Mouse (Mus musculus): ENCODE data around the gene Ccdc183.

Ccdc183 gene

GRCm38 (mm10) chr2:25656691-25657090 lies 39.2 kb upstream of the Ccdc183 start:
- no peaks in the 10 kb centered on the region for H3K9me3 ChIP-seq (ENCODE audit: low read length)
- no peak overlapping the region for H3K4me3 ChIP-seq (replicated peaks; ENCODE audit: low read length)
- H3K36me3 ChIP-seq (ENCODE audit: insufficient read depth, low read length): no peaks in the 10 kb centered on the region
- TF ChIP-seq NANOG (IDR thresholded peaks at IDR 0.05; ENCODE audit: borderline replicate concordance, low read length) (no peak), POU5F1 (IDR thresholded peaks at IDR 0.05; ENCODE audit: borderline replicate concordance, low read length) (no peak), CTCF (conservative IDR thresholded peaks at IDR 0.05; ENCODE audit: low read length) (no peak)
- peaks cover 24% of the 10 kb centered on the region for H3K27me3 ChIP-seq (ENCODE audit: insufficient read depth, low read length)
- H3K4me1 ChIP-seq (replicated peaks; ENCODE audit: low read depth, low read length): no peaks in the 10 kb centered on the region

- TF ChIP-seq NANOG (IDR thresholded peaks at IDR 0.05; ENCODE audit: borderline replicate concordance, low read length): no peak
- no peak for TF ChIP-seq CTCF (conservative IDR thresholded peaks at IDR 0.05; ENCODE audit: low read length)
- TF ChIP-seq POU5F1 (IDR thresholded peaks at IDR 0.05; ENCODE audit: borderline replicate concordance, low read length): no peak
- Histone ChIP-seq H3K9me3 (ENCODE audit: low read length) (no peaks in the 10 kb centered on the region), H3K4me3 (replicated peaks; ENCODE audit: low read length) (no peak overlapping the region), H3K36me3 (ENCODE audit: insufficient read depth, low read length) (no peaks in the 10 kb centered on the region), H3K4me1 (replicated peaks; ENCODE audit: low read depth, low read length) (no peaks in the 10 kb centered on the region), H3K27me3 (ENCODE audit: insufficient read depth, low read length) (peaks cover 26% of the 10 kb centered on the region)
Measured at GRCm38 (mm10) chr2:25654502-25654901, 37.0 kb upstream of the Ccdc183 start.

GRCm38 (mm10) chr2:25652902-25653301 lies 35.4 kb upstream of the Ccdc183 start, which contains the start of gene Lcn8:
Lcn8 (plus strand) TSS chr2:25653120.
- Histone ChIP-seq H3K4me1 (replicated peaks; ENCODE audit: low read depth, low read length) (no peaks in the 10 kb centered on the region), H3K4me3 (replicated peaks; ENCODE audit: low read length) (no peak within 1 kb of the TSS), H3K36me3 (ENCODE audit: insufficient read depth, low read length) (no peaks in the 10 kb centered on the region), H3K9me3 (ENCODE audit: low read length) (no peaks in the 10 kb centered on the region), H3K27me3 (ENCODE audit: insufficient read depth, low read length) (peaks cover 27% of the 10 kb centered on the region)
- TF ChIP-seq CTCF (conservative IDR thresholded peaks at IDR 0.05; ENCODE audit: low read length): no peak
- TF ChIP-seq POU5F1 (IDR thresholded peaks at IDR 0.05; ENCODE audit: borderline replicate concordance, low read length): no peak
- TF ChIP-seq NANOG (IDR thresholded peaks at IDR 0.05; ENCODE audit: borderline replicate concordance, low read length): no peak

- H3K4me1 ChIP-seq (replicated peaks; ENCODE audit: low read depth, low read length): no peaks in the 10 kb centered on the region
- peaks cover 2% of the 10 kb centered on the region; the same call in 1 of the 2 replicates for H3K27me3 ChIP-seq (ENCODE audit: insufficient read depth, low read length)
- TF ChIP-seq NANOG (IDR thresholded peaks at IDR 0.05; ENCODE audit: borderline replicate concordance, low read length) (no peak), POU5F1 (IDR thresholded peaks at IDR 0.05; ENCODE audit: borderline replicate concordance, low read length) (no peak), CTCF (conservative IDR thresholded peaks at IDR 0.05; ENCODE audit: low read length) (peak; percentile 73)
- H3K9me3 ChIP-seq (ENCODE audit: low read length): no peaks in the 10 kb centered on the region
- no peaks in the 10 kb centered on the region for H3K36me3 ChIP-seq (ENCODE audit: insufficient read depth, low read length)
- H3K4me3 ChIP-seq (replicated peaks; ENCODE audit: low read length): no peak overlapping the region
Measured at GRCm38 (mm10) chr2:25639890-25640289, 22.4 kb upstream of the Ccdc183 start.

GRCm38 (mm10) chr2:25634046-25634445 lies 16.6 kb upstream of the Ccdc183 start:
- TF ChIP-seq POU5F1 (IDR thresholded peaks at IDR 0.05; ENCODE audit: borderline replicate concordance, low read length): no peak
- no peak; the same call in 1 of the 2 replicates for TF ChIP-seq CTCF (conservative IDR thresholded peaks at IDR 0.05; ENCODE audit: low read length)
- no peak for TF ChIP-seq NANOG (IDR thresholded peaks at IDR 0.05; ENCODE audit: borderline replicate concordance, low read length)
- Histone ChIP-seq H3K4me3 (replicated peaks; ENCODE audit: low read length) (no peak overlapping the region), H3K4me1 (replicated peaks; ENCODE audit: low read depth, low read length) (no peaks in the 10 kb centered on the region), H3K27me3 (ENCODE audit: insufficient read depth, low read length) (peaks cover 2% of the 10 kb centered on the region; the same call in 1 of the 2 replicates), H3K9me3 (ENCODE audit: low read length) (no peaks in the 10 kb centered on the region), H3K36me3 (ENCODE audit: insufficient read depth, low read length) (no peaks in the 10 kb centered on the region)

GRCm38 (mm10) chr2:25633616-25634015 lies 16.1 kb upstream of the Ccdc183 start:
- Histone ChIP-seq H3K4me1 (replicated peaks; ENCODE audit: low read depth, low read length) (no peaks in the 10 kb centered on the region), H3K27me3 (ENCODE audit: insufficient read depth, low read length) (peaks cover 2% of the 10 kb centered on the region; the same call in 1 of the 2 replicates), H3K9me3 (ENCODE audit: low read length) (no peaks in the 10 kb centered on the region), H3K4me3 (replicated peaks; ENCODE audit: low read length) (no peak overlapping the region), H3K36me3 (ENCODE audit: insufficient read depth, low read length) (no peaks in the 10 kb centered on the region)
- TF ChIP-seq CTCF (conservative IDR thresholded peaks at IDR 0.05; ENCODE audit: low read length) (no peak), NANOG (IDR thresholded peaks at IDR 0.05; ENCODE audit: borderline replicate concordance, low read length) (no peak)

- TF ChIP-seq NANOG (IDR thresholded peaks at IDR 0.05; ENCODE audit: borderline replicate concordance, low read length): no peak
- TF ChIP-seq POU5F1 (IDR thresholded peaks at IDR 0.05; ENCODE audit: borderline replicate concordance, low read length): no peak
- no peak for TF ChIP-seq CTCF (conservative IDR thresholded peaks at IDR 0.05; ENCODE audit: low read length)
- Histone ChIP-seq H3K9me3 (ENCODE audit: low read length) (no peaks in the 10 kb centered on the region), H3K36me3 (ENCODE audit: insufficient read depth, low read length) (no peaks in the 10 kb centered on the region), H3K27me3 (ENCODE audit: insufficient read depth, low read length) (peaks cover 12% of the 10 kb centered on the region), H3K4me1 (replicated peaks; ENCODE audit: low read depth, low read length) (peaks cover 12% of the 10 kb centered on the region), H3K4me3 (replicated peaks; ENCODE audit: low read length) (no peak overlapping the region)
Measured at GRCm38 (mm10) chr2:25628738-25629137, 11.3 kb upstream of the Ccdc183 start.

GRCm38 (mm10) chr2:25627811-25628210 lies 10.3 kb upstream of the Ccdc183 start, which contains the start of gene Fcna:
Fcna (minus strand) TSS chr2:25628030.
- no peaks in the 10 kb centered on the region for H3K9me3 ChIP-seq (ENCODE audit: low read length)
- peaks cover 12% of the 10 kb centered on the region for H3K4me1 ChIP-seq (replicated peaks; ENCODE audit: low read depth, low read length)
- H3K27me3 ChIP-seq (ENCODE audit: insufficient read depth, low read length): peaks cover 20% of the 10 kb centered on the region
- TF ChIP-seq CTCF (conservative IDR thresholded peaks at IDR 0.05; ENCODE audit: low read length): no peak
- TF ChIP-seq NANOG (IDR thresholded peaks at IDR 0.05; ENCODE audit: borderline replicate concordance, low read length): no peak
- TF ChIP-seq POU5F1 (IDR thresholded peaks at IDR 0.05; ENCODE audit: borderline replicate concordance, low read length): no peak
- no peaks in the 10 kb centered on the region for H3K36me3 ChIP-seq (ENCODE audit: insufficient read depth, low read length)
- H3K4me3 ChIP-seq (replicated peaks; ENCODE audit: low read length): no peak within 1 kb of the TSS

- Histone ChIP-seq H3K9me3 (ENCODE audit: low read length) (no peaks in the 10 kb centered on the region), H3K4me1 (replicated peaks; ENCODE audit: low read depth, low read length) (peaks cover 23% of the 10 kb centered on the region), H3K4me3 (replicated peaks; ENCODE audit: low read length) (no peak overlapping the region), H3K36me3 (ENCODE audit: insufficient read depth, low read length) (no peaks in the 10 kb centered on the region), H3K27me3 (ENCODE audit: insufficient read depth, low read length) (peaks cover 25% of the 10 kb centered on the region)
- no peak for TF ChIP-seq POU5F1 (IDR thresholded peaks at IDR 0.05; ENCODE audit: borderline replicate concordance, low read length)
Measured at GRCm38 (mm10) chr2:25625986-25626385, 8.5 kb upstream of the Ccdc183 start.
